Mouse (Mus musculus) erythroblast, embryonic 14.5 days (primary cell): Measurements from ENCODE around the gene Chsy1.

Experiments
- GATA1 ChIP-seq: IDR thresholded peaks from 2 replicates; pipeline ENCODE4 v1.6.1; 2012; ENCODE audit warnings: low read length, inconsistent platforms, mixed read lengths
- TAL1 ChIP-seq: IDR thresholded peaks from 3 replicates; pipeline ENCODE4 v1.6.1; 2012; ENCODE audit warnings: low read length, inconsistent platforms, mixed read lengths

GRCm38 (mm10) chr7:66215911-66216310 is 106.6 kb downstream of the Chsy1 start:
- TF ChIP-seq TAL1: no peak
- no peak for TF ChIP-seq GATA1
